Mouse (Mus musculus): ENCODE measurements around the gene Hnf1b. TPM values are rescaled to one million over a fixed set of nuclear protein-coding genes. Genes with fewer than 3 reads are reported as not detected.

Hnf1b gene
- polyA plus RNA-seq, 1 experiment from 2014 or later, result not detected

GRCm38 (mm10) chr11:83854091-83854490 is 4.2 kb downstream of the Hnf1b start:
- no peak overlapping the region for H3K4me3 ChIP-seq
- H3K4me2 ChIP-seq, result no peak overlapping the region
- WGBS, result 5% methylated on average over 10 of the region's 10 CpGs
- no peak overlapping the region for H3K9ac ChIP-seq
- no peak overlapping the region for H3K27ac ChIP-seq
- H3K9me3 ChIP-seq, result no peaks in the 10 kb centered on the region
- H3K36me3 ChIP-seq, result no peaks in the 10 kb centered on the region
- H3K27me3 ChIP-seq, result peaks cover 90% of the 10 kb centered on the region
- ATAC-seq (ENCODE audit: insufficient number of reproducible peaks, insufficient read depth, low FRiP score, low TSS enrichment, low read depth), result no peak
- peaks cover 32% of the 10 kb centered on the region for H3K4me1 ChIP-seq

- Histone ChIP-seq H3K4me2 (no peak overlapping the region), H3K27ac (no peak overlapping the region), H3K9me3 (no peaks in the 10 kb centered on the region), H3K4me1 (peaks cover 30% of the 10 kb centered on the region), H3K4me3 (no peak overlapping the region), H3K27me3 (peaks cover 90% of the 10 kb centered on the region), H3K36me3 (no peaks in the 10 kb centered on the region), H3K9ac (no peak overlapping the region)
- ATAC-seq (ENCODE audit: insufficient number of reproducible peaks, insufficient read depth, low FRiP score, low TSS enrichment, low read depth), result no peak
- WGBS, result 7% methylated on average over 2 of the region's 2 CpGs
These were observed 4.8 kb downstream of the Hnf1b start for GRCm38 (mm10) chr11:83854707-83855106.

DNA sequence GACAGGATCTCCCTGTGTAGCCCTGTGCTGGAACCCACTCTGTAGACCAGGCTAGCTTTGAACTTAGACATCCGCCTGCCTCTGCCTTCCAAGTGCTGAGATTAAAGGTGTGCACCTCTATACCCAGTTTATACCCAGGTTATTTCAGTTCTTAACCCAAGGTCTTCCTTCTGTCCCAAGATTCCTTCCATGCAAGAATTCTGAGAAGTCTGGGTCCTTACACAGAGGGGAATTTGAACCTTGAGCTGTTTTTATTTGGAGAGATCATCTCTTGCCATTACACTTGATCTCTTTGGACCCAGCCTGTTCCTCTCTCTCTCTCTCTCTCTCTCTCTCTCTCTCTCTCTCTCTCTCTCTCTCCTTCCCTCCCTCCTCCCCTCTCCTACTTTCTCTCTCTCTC is 7.4 kb downstream of the Hnf1b start:
- Histone ChIP-seq H3K9me3 (no peaks in the 10 kb centered on the region), H3K4me3 (no peak overlapping the region), H3K27ac (no peak overlapping the region), H3K4me2 (no peak overlapping the region), H3K27me3 (peaks cover 64% of the 10 kb centered on the region), H3K36me3 (no peaks in the 10 kb centered on the region), H3K4me1 (peaks cover 11% of the 10 kb centered on the region; the same call in 1 of the 2 replicates), H3K9ac (no peak overlapping the region)
- WGBS, result 77% methylated on average over 1 of the region's 1 CpGs
- ATAC-seq (ENCODE audit: insufficient number of reproducible peaks, insufficient read depth, low FRiP score, low TSS enrichment, low read depth), result no peak

DNA sequence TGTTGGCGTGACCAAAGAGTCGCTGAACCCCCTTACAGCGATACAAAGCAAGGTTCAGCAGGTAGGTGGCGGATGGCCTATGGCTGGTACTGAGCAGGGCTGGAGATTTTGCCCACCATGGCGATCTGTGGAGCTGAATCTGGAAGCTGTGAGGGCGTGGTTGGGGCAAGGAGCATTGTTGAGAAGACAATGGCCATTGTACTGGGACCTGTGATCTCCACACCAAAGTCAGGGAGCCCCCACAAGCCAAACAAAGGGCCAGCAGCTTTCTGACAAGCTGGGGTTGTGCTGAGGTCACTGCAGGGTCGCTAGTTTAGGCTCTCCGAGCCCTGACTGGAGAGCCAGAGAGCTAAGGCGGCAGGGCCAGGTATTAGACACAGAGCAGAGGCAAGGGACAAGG is 15.4 kb downstream of the Hnf1b start:
- H3K9me3 ChIP-seq, result no peaks in the 10 kb centered on the region
- no peak overlapping the region for H3K27ac ChIP-seq
- ATAC-seq (ENCODE audit: insufficient number of reproducible peaks, insufficient read depth, low FRiP score, low TSS enrichment, low read depth), result no peak
- H3K4me2 ChIP-seq, result no peak overlapping the region
- no peaks in the 10 kb centered on the region for H3K4me1 ChIP-seq
- H3K4me3 ChIP-seq, result no peak overlapping the region
- H3K36me3 ChIP-seq, result no peaks in the 10 kb centered on the region
- WGBS, result 35% methylated on average over 9 of the region's 9 CpGs
- 0 out of 2 replicates have a peak, but pooled peaks cover 9% of the 10 kb centered on the region for H3K27me3 ChIP-seq
- no peak overlapping the region for H3K9ac ChIP-seq

- no peak overlapping the region for H3K27ac ChIP-seq
- 44% methylated on average over 3 of the region's 3 CpGs for WGBS
- no peak for ATAC-seq (ENCODE audit: insufficient number of reproducible peaks, insufficient read depth, low FRiP score, low TSS enrichment, low read depth)
- H3K4me1 ChIP-seq, result no peaks in the 10 kb centered on the region
- H3K4me2 ChIP-seq, result no peak overlapping the region
- H3K4me3 ChIP-seq, result no peak overlapping the region
- no peaks in the 10 kb centered on the region for H3K9me3 ChIP-seq
- no peaks in the 10 kb centered on the region for H3K36me3 ChIP-seq
- 0 out of 2 replicates have a peak, but pooled peaks cover 9% of the 10 kb centered on the region for H3K27me3 ChIP-seq
- no peak overlapping the region for H3K9ac ChIP-seq
These were observed 17.7 kb downstream of the Hnf1b start for GRCm38 (mm10) chr11:83867571-83867970.

GRCm38 (mm10) chr11:83869147-83869546 is 19.3 kb downstream of the Hnf1b start:
- WGBS, result 27% methylated on average over 1 of the region's 1 CpGs
- Histone ChIP-seq H3K4me1 (no peaks in the 10 kb centered on the region), H3K9ac (no peak overlapping the region), H3K36me3 (no peaks in the 10 kb centered on the region), H3K4me3 (no peak overlapping the region), H3K27ac (no peak overlapping the region), H3K9me3 (no peaks in the 10 kb centered on the region), H3K4me2 (no peak overlapping the region), H3K27me3 (0 out of 2 replicates have a peak, but pooled peaks cover 6% of the 10 kb centered on the region)
- ATAC-seq (ENCODE audit: insufficient number of reproducible peaks, insufficient read depth, low FRiP score, low TSS enrichment, low read depth), result no peak

DNA sequence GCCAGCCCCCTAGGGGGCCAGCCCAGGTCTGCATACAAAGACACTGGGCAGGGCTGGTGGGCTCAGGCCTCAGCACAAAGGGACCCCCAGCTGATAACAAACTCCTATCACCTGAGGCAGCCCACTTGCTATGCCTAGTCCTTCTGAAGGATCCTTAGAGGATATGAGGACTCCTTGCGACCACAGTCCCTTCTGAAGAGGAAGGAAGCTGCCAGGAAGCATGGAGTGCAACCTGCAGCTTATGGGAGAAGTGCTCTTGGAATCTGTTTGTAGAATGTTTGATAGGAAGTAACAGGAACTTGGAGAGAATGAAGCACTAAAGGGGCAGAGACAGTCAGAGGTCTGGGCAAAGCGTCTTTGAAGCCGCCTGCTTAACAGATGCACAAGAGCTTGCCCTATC is 19.8 kb downstream of the Hnf1b start:
- H3K9ac ChIP-seq, result no peak overlapping the region
- H3K9me3 ChIP-seq, result no peaks in the 10 kb centered on the region
- no peak overlapping the region for H3K4me2 ChIP-seq
- 0 out of 2 replicates have a peak, but pooled peaks cover 2% of the 10 kb centered on the region for H3K27me3 ChIP-seq
- no peak overlapping the region for H3K4me3 ChIP-seq
- 55% methylated on average over 3 of the region's 3 CpGs for WGBS
- no peak for ATAC-seq (ENCODE audit: insufficient number of reproducible peaks, insufficient read depth, low FRiP score, low TSS enrichment, low read depth)
- no peaks in the 10 kb centered on the region for H3K4me1 ChIP-seq
- H3K36me3 ChIP-seq, result no peaks in the 10 kb centered on the region
- H3K27ac ChIP-seq, result no peak overlapping the region

GRCm38 (mm10) chr11:83871780-83872554 is 22.1 kb downstream of the Hnf1b start:
- Histone ChIP-seq H3K4me1 (no peaks in the 10 kb centered on the region), H3K36me3 (no peaks in the 10 kb centered on the region), H3K27me3 (no peaks in the 10 kb centered on the region), H3K27ac (no peak overlapping the region), H3K9ac (no peak overlapping the region), H3K9me3 (no peaks in the 10 kb centered on the region), H3K4me2 (no peak overlapping the region), H3K4me3 (no peak overlapping the region)
- no peak for ATAC-seq (ENCODE audit: insufficient number of reproducible peaks, insufficient read depth, low FRiP score, low TSS enrichment, low read depth)
- 79% methylated on average over 9 of the region's 9 CpGs for WGBS

DNA sequence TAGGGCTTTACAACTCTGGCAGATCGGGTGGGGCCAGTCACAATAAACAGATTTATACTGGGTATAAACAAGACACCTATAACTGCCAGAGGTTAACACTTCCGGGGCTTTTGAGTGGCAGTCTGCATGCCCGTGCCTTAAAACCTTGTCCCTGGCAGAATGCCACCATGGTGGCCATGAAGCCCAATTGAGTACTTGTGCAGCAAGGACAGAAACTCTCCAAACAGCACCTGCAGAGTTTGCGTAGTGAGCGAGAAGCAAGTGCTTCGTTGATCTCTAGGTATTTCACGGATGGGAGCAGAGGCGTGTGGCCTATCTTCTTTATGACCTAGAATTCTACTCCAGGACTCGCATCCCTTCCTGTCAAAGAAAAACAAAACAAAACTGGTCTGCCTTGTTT is 23.6 kb downstream of the Hnf1b start:
- H3K27ac ChIP-seq, result no peak overlapping the region
- WGBS, result 85% methylated on average over 9 of the region's 9 CpGs
- no peaks in the 10 kb centered on the region for H3K4me1 ChIP-seq
- no peaks in the 10 kb centered on the region for H3K36me3 ChIP-seq
- H3K4me3 ChIP-seq, result no peak overlapping the region
- no peak overlapping the region for H3K9ac ChIP-seq
- H3K4me2 ChIP-seq, result no peak overlapping the region
- H3K9me3 ChIP-seq, result no peaks in the 10 kb centered on the region
- no peaks in the 10 kb centered on the region for H3K27me3 ChIP-seq
- no peak for ATAC-seq (ENCODE audit: insufficient number of reproducible peaks, insufficient read depth, low FRiP score, low TSS enrichment, low read depth)

- Histone ChIP-seq H3K9me3 (no peaks in the 10 kb centered on the region), H3K4me2 (no peak overlapping the region)
- 89% methylated on average over 7 of the region's 7 CpGs for WGBS
These were observed 26.8 kb downstream of the Hnf1b start for GRCm38 (mm10) chr11:83876630-83877029.

GRCm38 (mm10) chr11:83877765-83878164 is 27.9 kb downstream of the Hnf1b start:
- Histone ChIP-seq H3K9me3 (no peaks in the 10 kb centered on the region), H3K9ac (no peak overlapping the region), H3K4me1 (no peaks in the 10 kb centered on the region), H3K36me3 (no peaks in the 10 kb centered on the region), H3K4me2 (no peak overlapping the region), H3K27ac (no peak overlapping the region), H3K4me3 (no peak overlapping the region), H3K27me3 (no peaks in the 10 kb centered on the region)
- WGBS, result 81% methylated on average over 8 of the region's 8 CpGs
- ATAC-seq (ENCODE audit: insufficient number of reproducible peaks, insufficient read depth, low FRiP score, low TSS enrichment, low read depth), result no peak

More at GRCm38 (mm10) chr11:83876630-83877029, 26.8 kb downstream of the Hnf1b start:
- H3K4me1 ChIP-seq, result no peaks in the 10 kb centered on the region
- ATAC-seq (ENCODE audit: insufficient number of reproducible peaks, insufficient read depth, low FRiP score, low TSS enrichment, low read depth), result no peak
- no peaks in the 10 kb centered on the region for H3K36me3 ChIP-seq
- no peak overlapping the region for H3K27ac ChIP-seq
- H3K4me3 ChIP-seq, result no peak overlapping the region
- no peaks in the 10 kb centered on the region for H3K27me3 ChIP-seq
- no peak overlapping the region for H3K9ac ChIP-seq

- Histone ChIP-seq H3K36me3 (no peaks in the 10 kb centered on the region), H3K27me3 (no peaks in the 10 kb centered on the region), H3K9me3 (no peaks in the 10 kb centered on the region), H3K4me3 (no peak overlapping the region), H3K9ac (no peak overlapping the region), H3K4me1 (no peaks in the 10 kb centered on the region), H3K27ac (no peak overlapping the region), H3K4me2 (no peak overlapping the region)
- 77% methylated on average over 4 of the region's 4 CpGs for whole genome bisulfite sequencing
- ATAC-seq (ENCODE audit: insufficient number of reproducible peaks, insufficient read depth, low FRiP score, low TSS enrichment, low read depth), result no peak
These were observed 28.6 kb downstream of the Hnf1b start for GRCm38 (mm10) chr11:83878417-83878952.

Measured in embryonic facial prominence, embryonic 13.5 days (tissue).